Mouse (Mus musculus): ENCODE measurements at regions not wholly inside any gene's neighbourhood (a gene's known extent, or its start where the extent isn't known, plus 50 kb on each side); places are given as distances from the start of the nearest gene placed in this dataset.
A peak's percentile ranks its signal among the peaks of the same experiment; 100 is the strongest.

DNA sequence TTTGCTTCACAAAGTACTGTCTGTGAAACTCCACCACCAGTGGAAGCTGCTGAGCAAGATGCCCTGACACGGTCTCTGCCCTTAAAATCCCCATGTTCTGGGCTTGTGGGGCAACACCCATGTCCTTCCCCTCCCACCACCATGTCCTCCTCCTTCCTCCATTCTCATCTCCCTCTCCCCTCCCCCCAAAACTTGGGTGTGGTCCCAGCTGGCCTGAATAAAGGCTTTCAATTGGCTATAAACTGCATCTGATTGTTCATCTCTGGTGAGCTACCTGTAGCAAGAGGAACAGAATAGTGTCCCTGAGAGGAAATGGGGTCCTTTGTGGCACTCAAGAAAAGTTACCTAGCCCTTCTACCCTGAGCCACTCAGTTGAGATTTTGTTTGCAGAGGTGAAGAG lies 91.8 kb downstream of the Slc16a9 start:
- Histone ChIP-seq H3K4me2 (ENCODE audit: low read depth, low read length) (no peak overlapping the region), H3K36me3 (ENCODE audit: control insufficient read depth, insufficient read depth) (no peaks in the 10 kb centered on the region), H3K9ac (ENCODE audit: low read length) (no peak overlapping the region), H3K9me3 (replicated peaks; ENCODE audit: control insufficient read depth, low read length) (peaks cover 7% of the 10 kb centered on the region), H3K4me3 (ENCODE audit: low read length) (no peak overlapping the region), H3K27me3 (ENCODE audit: control insufficient read depth, insufficient read depth, low read length) (no peaks in the 10 kb centered on the region), H3K4me1 (ENCODE audit: control insufficient read depth, insufficient read depth, low read length) (no peaks in the 10 kb centered on the region), H3K27ac (ENCODE audit: low read length) (no peak overlapping the region)
- WGBS = 76% methylated on average over 1 of the region's 1 CpGs
- ATAC-seq (replicated peaks; ENCODE audit: extremely low read depth, insufficient read depth, low FRiP score) = no peak

DNA sequence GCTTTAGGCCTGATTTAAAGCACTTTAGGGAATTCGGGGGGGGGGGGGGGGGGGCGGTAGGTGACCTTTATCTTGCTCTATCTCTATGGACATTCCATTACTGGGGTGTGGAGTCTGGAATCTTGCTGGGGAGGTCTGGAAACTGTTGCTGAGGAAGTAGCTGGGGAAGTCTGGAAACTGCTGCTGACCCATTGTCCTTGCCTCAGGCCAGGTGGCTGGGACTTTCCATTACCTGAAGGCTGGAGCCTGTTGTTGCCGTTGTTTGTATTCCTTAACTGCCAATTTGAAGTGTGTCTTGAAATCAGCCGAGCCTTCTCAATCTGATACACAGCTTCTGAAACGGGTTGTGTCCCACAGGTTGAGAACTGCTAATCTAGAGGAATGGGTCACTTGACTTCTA lies 80.9 kb upstream of the Fam13c start:
- H3K4me3 ChIP-seq (ENCODE audit: low read length) = no peak overlapping the region
- no peak overlapping the region for H3K4me2 ChIP-seq (ENCODE audit: low read depth, low read length)
- H3K36me3 ChIP-seq (ENCODE audit: control insufficient read depth, insufficient read depth) = no peaks in the 10 kb centered on the region
- no peaks in the 10 kb centered on the region for H3K4me1 ChIP-seq (ENCODE audit: control insufficient read depth, insufficient read depth, low read length)
- H3K9me3 ChIP-seq (replicated peaks; ENCODE audit: control insufficient read depth, low read length) = no peaks in the 10 kb centered on the region
- ATAC-seq (replicated peaks; ENCODE audit: extremely low read depth, insufficient read depth, low FRiP score) = no peak
- H3K27me3 ChIP-seq (ENCODE audit: control insufficient read depth, insufficient read depth, low read length) = no peaks in the 10 kb centered on the region
- no peak overlapping the region for H3K27ac ChIP-seq (ENCODE audit: low read length)
- WGBS = 67% methylated on average over 5 of the region's 5 CpGs
- no peak overlapping the region for H3K9ac ChIP-seq (ENCODE audit: low read length)

DNA sequence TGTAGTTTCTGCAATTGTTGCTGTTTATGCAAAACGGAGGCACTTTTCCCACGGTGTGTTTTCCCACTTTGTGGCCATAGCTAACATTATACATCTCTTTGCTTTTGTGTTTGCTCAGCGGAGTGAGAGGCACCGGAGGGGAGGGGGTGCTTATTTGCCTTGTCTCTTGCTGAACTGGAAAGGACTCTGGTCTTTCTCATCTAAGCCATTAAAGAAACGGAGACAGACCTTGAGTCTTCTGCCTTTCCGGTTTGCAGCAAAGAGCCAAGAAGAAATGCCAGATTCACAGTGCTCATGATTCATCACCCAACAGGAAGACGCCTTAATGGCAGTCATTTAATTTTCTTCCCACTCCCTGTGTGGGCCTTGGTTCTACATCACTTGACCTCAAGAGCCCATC lies 80.4 kb upstream of the Fam13c start:
- 70% methylated on average over 7 of the region's 7 CpGs for WGBS
- no peak overlapping the region for H3K27ac ChIP-seq (ENCODE audit: low read length)

DNA sequence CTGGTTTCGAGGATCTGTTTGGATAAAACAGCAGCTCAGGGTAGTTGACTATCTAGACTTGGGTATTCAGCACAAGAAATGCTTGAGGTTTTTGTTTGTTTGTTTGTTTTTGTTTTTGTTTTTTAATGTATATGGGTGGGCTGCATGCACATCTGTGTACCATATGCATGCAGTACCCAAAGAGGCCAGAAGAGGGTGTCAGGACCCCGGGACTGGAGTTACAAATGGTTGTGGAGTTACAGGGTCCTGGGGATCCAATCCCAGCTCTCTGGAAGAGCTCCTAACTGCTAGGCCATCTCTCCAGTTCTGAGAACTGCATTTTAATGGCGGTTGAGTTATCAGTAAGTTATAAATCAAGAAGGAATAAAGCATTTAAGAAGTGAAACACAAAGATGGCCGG lies 77.2 kb upstream of the Fam13c start:
- Histone ChIP-seq H3K9me3 (replicated peaks; ENCODE audit: control insufficient read depth, low read length) (no peaks in the 10 kb centered on the region), H3K27me3 (ENCODE audit: control insufficient read depth, insufficient read depth, low read length) (no peaks in the 10 kb centered on the region), H3K4me1 (ENCODE audit: control insufficient read depth, insufficient read depth, low read length) (no peaks in the 10 kb centered on the region), H3K4me3 (ENCODE audit: low read length) (no peak overlapping the region), H3K36me3 (ENCODE audit: control insufficient read depth, insufficient read depth) (no peaks in the 10 kb centered on the region), H3K27ac (ENCODE audit: low read length) (no peak overlapping the region), H3K4me2 (ENCODE audit: low read depth, low read length) (no peak overlapping the region), H3K9ac (ENCODE audit: low read length) (no peak overlapping the region)
- ATAC-seq (replicated peaks; ENCODE audit: extremely low read depth, insufficient read depth, low FRiP score) = no peak
- WGBS = 77% methylated on average over 4 of the region's 4 CpGs

More for the DNA sequence above, 80.4 kb upstream of the Fam13c start:
- H3K36me3 ChIP-seq (ENCODE audit: control insufficient read depth, insufficient read depth) = no peaks in the 10 kb centered on the region
- H3K4me2 ChIP-seq (ENCODE audit: low read depth, low read length) = no peak overlapping the region
- H3K4me1 ChIP-seq (ENCODE audit: control insufficient read depth, insufficient read depth, low read length) = no peaks in the 10 kb centered on the region
- no peak overlapping the region for H3K4me3 ChIP-seq (ENCODE audit: low read length)
- ATAC-seq (replicated peaks; ENCODE audit: extremely low read depth, insufficient read depth, low FRiP score) = no peak
- H3K9me3 ChIP-seq (replicated peaks; ENCODE audit: control insufficient read depth, low read length) = no peaks in the 10 kb centered on the region
- H3K27me3 ChIP-seq (ENCODE audit: control insufficient read depth, insufficient read depth, low read length) = no peaks in the 10 kb centered on the region
- no peak overlapping the region for H3K9ac ChIP-seq (ENCODE audit: low read length)

DNA sequence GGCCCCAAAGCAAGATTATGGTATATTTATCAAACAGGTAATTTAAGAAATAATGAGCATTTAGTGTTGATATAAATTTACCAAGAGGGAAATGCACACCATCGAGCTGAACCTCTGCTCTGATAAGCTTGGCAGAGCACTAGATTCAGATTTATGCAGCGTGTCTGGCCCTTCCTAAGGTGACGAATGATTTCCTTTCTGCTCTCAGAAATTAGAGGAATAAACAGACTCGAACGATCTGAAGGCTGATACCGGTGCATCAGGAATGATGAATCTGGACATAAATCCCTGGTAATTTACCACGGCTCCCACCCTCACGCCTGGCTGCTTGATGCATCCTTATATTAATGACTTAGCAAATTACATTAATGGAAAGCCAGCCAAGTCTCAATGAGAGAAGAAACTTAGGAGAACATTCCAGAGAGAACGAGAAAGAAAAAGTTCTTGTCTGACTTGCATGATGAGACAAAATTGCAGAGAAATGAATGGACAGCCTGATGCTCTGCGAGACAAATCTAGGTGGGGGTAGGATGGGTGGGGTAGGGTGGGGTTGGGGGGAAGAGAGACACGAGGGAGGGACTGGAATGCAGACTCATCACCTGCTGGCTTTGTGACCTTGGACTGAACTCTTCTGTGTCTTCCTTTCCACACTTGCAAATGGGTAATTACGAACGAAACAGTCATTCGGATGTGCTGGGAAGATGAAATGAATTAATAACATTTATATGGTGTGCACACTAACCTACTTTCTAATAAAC lies 75.9 kb upstream of the Fam13c start:
- Histone ChIP-seq H3K9me3 (replicated peaks; ENCODE audit: control insufficient read depth, low read length) (no peaks in the 10 kb centered on the region), H3K4me2 (ENCODE audit: low read depth, low read length) (no peak overlapping the region), H3K4me3 (ENCODE audit: low read length) (no peak overlapping the region), H3K27me3 (ENCODE audit: control insufficient read depth, insufficient read depth, low read length) (no peaks in the 10 kb centered on the region), H3K4me1 (ENCODE audit: control insufficient read depth, insufficient read depth, low read length) (no peaks in the 10 kb centered on the region), H3K27ac (ENCODE audit: low read length) (no peak overlapping the region), H3K9ac (ENCODE audit: low read length) (no peak overlapping the region), H3K36me3 (ENCODE audit: control insufficient read depth, insufficient read depth) (no peaks in the 10 kb centered on the region)
- no peak for ATAC-seq (replicated peaks; ENCODE audit: extremely low read depth, insufficient read depth, low FRiP score)
- 60% methylated on average over 14 of the region's 14 CpGs for WGBS

DNA sequence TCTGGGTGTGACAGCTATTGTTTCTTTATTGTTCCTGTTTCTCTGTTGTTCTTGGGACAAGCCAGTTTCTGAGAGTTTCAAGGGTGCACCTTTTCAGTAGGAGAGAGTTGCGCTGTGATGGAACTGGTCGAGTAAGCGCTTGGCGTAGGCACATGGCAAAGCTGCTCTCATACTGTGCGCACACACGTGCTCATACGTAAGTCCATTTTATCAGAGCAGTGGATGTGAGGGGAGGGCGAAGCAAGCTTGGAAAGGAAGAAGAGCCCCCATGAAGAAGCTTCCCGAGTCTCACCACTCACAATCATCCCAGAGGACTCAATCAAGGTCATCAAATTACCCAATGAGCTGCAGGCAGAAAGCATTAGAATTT lies 75.3 kb upstream of the Fam13c start:
- Histone ChIP-seq H3K4me1 (ENCODE audit: control insufficient read depth, insufficient read depth, low read length) (no peaks in the 10 kb centered on the region), H3K9me3 (replicated peaks; ENCODE audit: control insufficient read depth, low read length) (no peaks in the 10 kb centered on the region), H3K27me3 (ENCODE audit: control insufficient read depth, insufficient read depth, low read length) (no peaks in the 10 kb centered on the region), H3K4me3 (ENCODE audit: low read length) (no peak overlapping the region), H3K36me3 (ENCODE audit: control insufficient read depth, insufficient read depth) (no peaks in the 10 kb centered on the region), H3K27ac (ENCODE audit: low read length) (no peak overlapping the region), H3K4me2 (ENCODE audit: low read depth, low read length) (no peak overlapping the region), H3K9ac (ENCODE audit: low read length) (no peak overlapping the region)
- 83% methylated on average over 9 of the region's 9 CpGs for WGBS
- no peak for ATAC-seq (replicated peaks; ENCODE audit: extremely low read depth, insufficient read depth, low FRiP score)

DNA sequence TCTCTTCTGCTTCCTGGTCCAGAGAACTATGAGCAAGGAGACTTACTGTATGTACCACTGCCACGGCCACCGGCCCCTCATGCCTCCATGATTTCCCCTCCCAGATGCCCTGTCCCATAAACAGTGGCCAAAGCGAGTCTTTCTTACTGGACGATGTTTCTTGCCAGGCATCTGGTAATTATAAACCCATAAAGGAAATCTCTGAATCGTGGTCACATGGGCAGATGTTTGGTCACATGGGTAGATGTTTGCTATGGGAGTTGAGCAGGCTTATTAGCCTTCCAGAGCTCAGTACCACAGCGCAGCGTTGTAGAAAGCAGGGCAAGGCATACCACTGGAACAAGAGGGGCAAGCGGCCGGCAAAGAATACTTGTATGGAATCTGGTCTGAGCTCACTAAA lies 74.8 kb upstream of the Fam13c start:
- H3K4me2 ChIP-seq (ENCODE audit: low read depth, low read length) = no peak overlapping the region
- H3K27me3 ChIP-seq (ENCODE audit: control insufficient read depth, insufficient read depth, low read length) = no peaks in the 10 kb centered on the region
- no peak overlapping the region for H3K9ac ChIP-seq (ENCODE audit: low read length)
- H3K4me3 ChIP-seq (ENCODE audit: low read length) = no peak overlapping the region
- H3K9me3 ChIP-seq (replicated peaks; ENCODE audit: control insufficient read depth, low read length) = no peaks in the 10 kb centered on the region
- ATAC-seq (replicated peaks; ENCODE audit: extremely low read depth, insufficient read depth, low FRiP score) = no peak
- no peaks in the 10 kb centered on the region for H3K36me3 ChIP-seq (ENCODE audit: control insufficient read depth, insufficient read depth)
- no peak overlapping the region for H3K27ac ChIP-seq (ENCODE audit: low read length)
- no peaks in the 10 kb centered on the region for H3K4me1 ChIP-seq (ENCODE audit: control insufficient read depth, insufficient read depth, low read length)
- WGBS = 89% methylated on average over 9 of the region's 9 CpGs

DNA sequence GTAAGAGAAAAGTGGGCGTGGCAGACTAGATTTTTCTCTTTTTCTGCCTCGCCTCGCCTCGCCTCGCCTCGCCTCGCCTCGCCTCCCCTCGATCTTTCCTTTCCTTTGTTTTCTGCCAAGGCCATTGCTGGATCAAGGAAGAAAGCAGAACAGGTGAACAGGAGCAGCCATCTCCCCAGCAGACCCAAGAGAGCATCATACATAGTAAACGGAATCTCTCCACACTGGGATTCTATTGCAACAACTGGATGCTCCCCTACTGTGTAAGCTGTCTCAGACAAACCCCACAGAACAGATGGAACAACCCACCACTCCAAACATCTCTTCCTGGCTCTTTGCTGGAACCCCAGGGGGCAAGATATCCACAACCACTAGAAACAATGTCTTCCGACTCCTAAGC lies 72.4 kb upstream of the Fam13c start:
- H3K4me3 ChIP-seq (ENCODE audit: low read length) = no peak overlapping the region
- H3K4me1 ChIP-seq (ENCODE audit: control insufficient read depth, insufficient read depth, low read length) = no peaks in the 10 kb centered on the region
- H3K36me3 ChIP-seq (ENCODE audit: control insufficient read depth, insufficient read depth) = no peaks in the 10 kb centered on the region
- no peak for ATAC-seq (replicated peaks; ENCODE audit: extremely low read depth, insufficient read depth, low FRiP score)
- no peak overlapping the region for H3K9ac ChIP-seq (ENCODE audit: low read length)
- no peaks in the 10 kb centered on the region for H3K9me3 ChIP-seq (replicated peaks; ENCODE audit: control insufficient read depth, low read length)
- no peaks in the 10 kb centered on the region for H3K27me3 ChIP-seq (ENCODE audit: control insufficient read depth, insufficient read depth, low read length)
- WGBS = 80% methylated on average over 11 of the region's 11 CpGs
- no peak overlapping the region for H3K27ac ChIP-seq (ENCODE audit: low read length)
- H3K4me2 ChIP-seq (ENCODE audit: low read depth, low read length) = no peak overlapping the region

DNA sequence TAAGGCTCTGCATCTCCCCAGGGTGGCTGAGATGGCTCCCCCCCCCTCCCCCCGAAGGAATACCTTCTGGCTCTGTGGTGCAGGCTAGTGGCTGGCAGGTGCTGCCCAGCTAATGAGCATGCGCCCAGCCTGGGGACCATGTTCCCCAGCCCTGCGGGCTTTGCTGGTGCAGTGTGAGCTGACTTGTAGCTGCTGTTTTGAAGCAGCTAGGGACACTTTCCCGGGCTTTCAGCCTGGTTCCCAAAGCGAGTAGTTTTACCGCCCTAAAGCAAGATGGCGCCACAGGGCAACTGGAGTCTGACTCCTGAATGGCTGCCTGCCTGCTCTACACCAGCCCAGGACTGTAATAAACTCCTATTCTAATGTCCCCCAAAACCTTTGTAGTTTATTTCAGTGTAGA lies 71.6 kb upstream of the Fam13c start:
- ATAC-seq (replicated peaks; ENCODE audit: extremely low read depth, insufficient read depth, low FRiP score) = peak; percentile 58; the same call in 1 of the 2 replicates
- Histone ChIP-seq H3K4me3 (ENCODE audit: low read length) (no peak overlapping the region), H3K9me3 (replicated peaks; ENCODE audit: control insufficient read depth, low read length) (no peaks in the 10 kb centered on the region), H3K4me1 (ENCODE audit: control insufficient read depth, insufficient read depth, low read length) (no peaks in the 10 kb centered on the region), H3K9ac (ENCODE audit: low read length) (no peak overlapping the region), H3K36me3 (ENCODE audit: control insufficient read depth, insufficient read depth) (no peaks in the 10 kb centered on the region), H3K27ac (ENCODE audit: low read length) (no peak overlapping the region), H3K27me3 (ENCODE audit: control insufficient read depth, insufficient read depth, low read length) (no peaks in the 10 kb centered on the region), H3K4me2 (ENCODE audit: low read depth, low read length) (no peak overlapping the region)
- WGBS = 27% methylated on average over 7 of the region's 7 CpGs
